Mouse (Mus musculus) left cerebral cortex, postnatal 36 days (tissue): ENCODE data around the gene Cd5. TPM values are rescaled to one million over a fixed set of nuclear protein-coding genes. Genes with fewer than 3 reads are reported as not detected.

ENCODE experiments used
- DNase-seq, 2 experiments: peaks; one replicate each; pipeline ENCODE4 v3.0.0; 2021 to 2022; ENCODE audit warnings: low spot score in 2 of 2, mixed read lengths in 1 of 2
- intact Hi-C: fragments of 180-260 bp; cut with DNase I; formaldehyde crosslinking; loops from one replicate; pipeline ENCODE4 v1.15.1; 2025
- total RNA-seq, 2 experiments: library from RNA; stranded (reverse); gene quantifications; 2 replicates each; pipeline ENCODE4 v1.2.3; 2021

The Cd5 gene
- total RNA-seq, 2 experiments from 2014 or later = not detected

DNA sequence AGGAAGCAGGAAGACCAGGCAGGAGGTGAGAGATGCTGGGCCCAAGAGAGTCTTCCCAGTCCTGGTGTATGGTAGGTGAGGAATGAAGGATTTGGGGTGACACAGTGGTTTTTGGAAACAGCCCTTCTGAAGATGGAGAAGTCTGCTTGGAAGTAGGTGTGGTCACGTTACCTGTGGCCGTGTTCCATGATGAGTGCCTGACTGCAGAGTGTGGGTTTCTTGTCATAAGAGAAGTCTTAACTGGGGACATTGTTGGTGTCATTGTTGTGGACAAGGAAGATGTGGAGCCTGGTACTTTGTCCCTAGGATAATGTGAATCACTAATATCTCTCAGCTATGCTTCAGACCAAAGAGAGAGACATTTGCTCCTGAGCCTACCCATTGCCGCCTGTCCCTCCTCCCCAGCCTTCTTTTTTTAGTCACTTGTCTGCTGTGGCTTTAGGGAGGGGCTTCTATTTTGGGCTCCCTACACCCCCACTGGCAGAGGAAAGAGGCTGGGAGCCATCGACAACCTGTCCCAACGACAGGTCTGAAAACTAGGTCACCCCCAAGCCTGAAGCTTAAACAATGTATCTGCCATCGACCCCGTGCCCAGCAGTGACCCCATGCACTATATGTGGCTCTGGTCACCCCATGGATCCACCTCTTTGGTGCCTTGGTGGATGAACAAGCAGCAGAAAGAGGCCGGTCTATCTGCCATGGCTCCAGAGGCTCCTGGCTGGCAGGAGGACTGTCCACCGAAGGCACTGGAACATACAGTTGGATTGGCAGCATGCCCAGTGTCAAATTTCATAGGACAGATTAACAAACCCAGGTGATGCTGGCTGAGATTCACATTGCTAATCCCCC lies 21.4 kb upstream of the Cd5 start:
- intact Hi-C loops = no loop called here
- DNase-seq = no peak

DNA sequence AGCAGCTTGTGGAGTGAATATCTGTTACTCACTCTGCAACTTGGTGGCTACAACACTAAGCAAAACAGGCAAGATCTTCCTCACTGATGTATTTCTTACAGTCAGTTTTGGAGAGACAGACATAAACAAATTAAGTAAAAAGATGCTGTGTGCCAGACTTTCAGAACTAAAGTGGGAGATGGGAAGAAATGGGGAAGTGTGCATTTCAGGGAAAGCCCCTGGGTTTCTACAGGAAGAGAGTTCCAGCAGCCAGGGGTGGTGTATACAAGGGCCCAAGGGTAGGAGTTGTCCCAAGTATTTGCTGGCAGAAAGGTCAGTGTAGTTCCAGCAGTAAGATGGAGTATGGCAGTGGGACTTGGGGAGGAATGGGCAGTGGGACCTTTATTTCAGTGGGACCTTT lies 20.7 kb upstream of the Cd5 start:
- no peak for DNase-seq
- intact Hi-C loops = no loop called here

DNA sequence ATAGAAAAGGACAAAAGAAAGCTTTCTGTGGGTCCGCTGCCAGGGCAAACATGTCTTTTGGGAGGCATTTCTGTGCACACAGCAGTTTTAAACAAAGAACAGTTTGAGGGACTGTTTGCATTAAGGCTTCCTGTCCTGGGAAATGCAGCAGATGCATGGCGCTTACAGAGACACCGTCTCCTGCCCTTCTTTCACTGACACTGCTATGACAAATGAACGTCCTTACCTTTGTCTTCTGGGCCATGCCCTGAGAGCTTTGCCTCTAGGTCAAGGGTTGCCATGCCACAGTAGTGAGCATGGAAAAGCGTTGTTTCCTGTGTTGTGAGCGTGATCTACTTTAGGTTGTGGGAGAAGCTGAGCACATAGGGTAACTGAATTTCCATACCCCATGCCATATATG lies 19.9 kb upstream of the Cd5 start:
- intact Hi-C loops = no loop called here
- DNase-seq = no peak

DNA sequence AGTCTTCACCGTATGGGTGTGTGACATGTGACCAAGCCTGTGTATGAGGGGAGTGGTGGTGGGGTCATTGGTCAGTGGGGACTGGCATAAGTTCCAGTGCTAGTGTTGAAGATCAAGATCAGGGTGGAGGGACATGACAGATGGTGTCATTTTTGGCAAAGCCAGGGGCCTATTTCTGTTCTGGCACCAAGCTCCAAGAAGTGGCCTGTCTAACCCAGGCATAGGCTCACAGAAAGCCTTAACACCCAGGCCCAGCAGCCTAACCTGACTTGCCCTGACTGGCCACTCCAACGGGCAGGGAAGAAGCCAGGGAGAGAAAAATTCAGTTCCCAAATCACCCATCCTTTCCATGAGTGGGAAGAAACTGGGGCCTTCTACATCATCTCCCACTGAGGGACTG lies 18.7 kb upstream of the Cd5 start:
- DNase-seq = no peak
- intact Hi-C loops = no loop called here

DNA sequence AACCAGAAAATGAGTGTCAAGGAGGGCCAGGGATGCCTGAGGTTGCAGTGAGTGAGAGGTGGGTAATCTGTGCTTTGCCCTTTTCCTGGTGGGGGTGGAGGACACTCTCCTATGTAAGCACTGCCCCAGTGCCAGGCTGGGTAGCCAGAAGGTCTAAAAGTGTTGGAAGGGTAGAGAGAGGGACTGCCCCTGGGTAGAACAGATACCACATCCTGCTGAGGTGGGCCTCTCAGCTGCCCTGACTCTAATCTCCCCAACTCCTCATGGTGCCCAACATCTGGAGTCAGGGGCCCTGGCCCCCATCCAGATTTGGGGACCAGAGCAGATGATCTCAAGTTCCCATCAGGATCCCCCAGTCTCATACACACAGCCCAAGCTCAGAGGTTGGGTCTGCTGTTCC lies 18.3 kb upstream of the Cd5 start:
- intact Hi-C loops = no loop called here
- DNase-seq = no peak

DNA sequence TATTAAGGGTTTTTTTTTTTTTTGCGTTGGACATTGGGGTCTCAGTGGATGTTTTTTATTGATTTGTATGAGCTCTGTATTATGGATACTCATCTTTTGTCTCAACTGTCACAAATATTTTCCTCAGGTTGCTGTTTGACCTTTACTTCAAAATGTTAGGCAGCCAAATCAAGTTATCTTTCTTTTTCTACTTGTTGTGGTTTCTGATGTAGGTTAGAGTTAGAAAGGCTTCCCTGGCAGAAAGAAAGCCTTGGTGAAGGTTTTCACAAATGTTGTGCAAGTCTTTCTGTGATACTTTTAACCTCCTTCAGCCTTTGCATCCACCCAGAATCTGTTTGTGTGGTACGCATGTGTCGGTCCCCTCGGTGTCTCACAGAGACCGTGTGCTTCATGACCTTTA lies 13.8 kb upstream of the Cd5 start:
- intact Hi-C loops = no loop called here
- DNase-seq = no peak

DNA sequence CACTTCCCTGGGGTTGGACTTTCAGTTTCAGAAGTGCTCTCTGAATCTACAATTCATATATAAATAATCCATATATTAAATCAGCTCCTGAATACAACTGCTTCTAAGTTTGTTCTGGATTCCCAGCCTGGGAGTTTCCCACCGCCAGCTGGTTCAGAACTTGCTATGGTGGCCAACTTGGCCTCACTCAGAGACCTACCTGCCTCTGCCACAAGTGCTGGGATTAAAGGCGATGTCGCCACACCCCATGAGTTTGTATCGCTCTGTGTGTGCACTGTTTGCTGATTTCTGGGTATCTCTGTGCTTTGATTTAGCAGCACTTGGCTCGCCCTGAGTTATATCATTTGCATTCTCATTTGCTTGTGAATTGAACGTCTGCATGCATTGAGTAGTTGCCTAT lies 13.3 kb upstream of the Cd5 start:
- no peak for DNase-seq
- intact Hi-C loops = no loop called here

DNA sequence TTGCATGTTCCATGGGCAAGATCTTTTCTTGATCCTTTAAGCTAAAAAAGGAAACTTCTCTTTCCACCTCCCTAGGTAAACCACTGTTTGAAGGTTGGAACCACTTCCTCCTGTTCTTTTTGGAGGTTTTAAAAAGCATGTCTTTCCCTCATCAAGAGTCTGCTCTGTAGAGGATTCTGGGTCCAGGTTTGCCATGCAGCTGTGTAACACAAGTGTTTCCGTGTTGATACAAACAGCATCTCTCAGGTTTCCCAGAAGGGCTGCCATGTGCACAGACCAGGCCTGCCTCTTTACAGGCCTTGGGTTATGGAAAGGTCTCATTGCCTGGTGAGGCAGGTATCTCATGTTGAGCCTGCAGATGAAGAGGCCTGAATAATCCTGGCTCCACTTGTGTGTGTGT lies 12.8 kb upstream of the Cd5 start:
- intact Hi-C loops = no loop called here
- no peak for DNase-seq

DNA sequence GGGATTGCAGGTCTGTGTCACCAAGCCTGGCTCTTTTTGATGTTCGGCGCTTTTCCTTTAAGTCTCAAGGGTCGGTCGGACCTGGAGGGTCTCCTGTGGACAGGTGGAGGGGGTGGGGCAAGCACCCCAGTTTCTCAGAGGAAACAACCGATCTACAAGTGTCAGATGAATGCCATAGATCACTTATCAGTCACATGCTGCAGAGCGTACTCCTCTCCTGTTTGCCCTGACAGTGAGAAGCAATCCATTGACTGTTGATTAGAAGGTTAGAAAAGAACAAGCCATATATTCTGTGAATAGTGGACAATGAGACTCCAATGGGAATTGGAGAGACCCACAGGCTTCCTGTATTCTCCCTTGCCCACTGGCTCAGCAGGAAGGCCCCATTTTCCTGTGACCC lies 11.4 kb upstream of the Cd5 start:
- intact Hi-C loops = no loop called here
- no peak for DNase-seq

DNA sequence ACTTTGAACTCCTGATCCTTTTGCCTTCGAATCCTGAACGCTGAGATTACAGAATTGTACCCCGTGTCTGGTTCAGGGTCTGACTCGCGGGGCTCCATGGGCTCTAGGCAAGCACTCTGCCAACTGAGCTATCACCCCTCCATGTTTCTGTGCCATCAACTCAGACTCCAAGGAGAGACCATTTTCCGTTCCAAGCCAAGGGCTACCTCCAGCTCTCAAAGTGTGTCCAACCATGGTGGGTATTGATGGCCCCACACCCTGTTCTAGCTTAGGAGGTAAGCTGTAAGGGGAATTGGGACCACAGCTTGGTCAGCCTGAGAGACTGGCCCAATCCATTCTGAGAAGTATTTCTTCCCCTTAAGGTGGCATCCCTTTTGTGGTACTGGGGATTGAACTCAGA lies 10.5 kb upstream of the Cd5 start:
- DNase-seq = no peak
- intact Hi-C loops = no loop called here

DNA sequence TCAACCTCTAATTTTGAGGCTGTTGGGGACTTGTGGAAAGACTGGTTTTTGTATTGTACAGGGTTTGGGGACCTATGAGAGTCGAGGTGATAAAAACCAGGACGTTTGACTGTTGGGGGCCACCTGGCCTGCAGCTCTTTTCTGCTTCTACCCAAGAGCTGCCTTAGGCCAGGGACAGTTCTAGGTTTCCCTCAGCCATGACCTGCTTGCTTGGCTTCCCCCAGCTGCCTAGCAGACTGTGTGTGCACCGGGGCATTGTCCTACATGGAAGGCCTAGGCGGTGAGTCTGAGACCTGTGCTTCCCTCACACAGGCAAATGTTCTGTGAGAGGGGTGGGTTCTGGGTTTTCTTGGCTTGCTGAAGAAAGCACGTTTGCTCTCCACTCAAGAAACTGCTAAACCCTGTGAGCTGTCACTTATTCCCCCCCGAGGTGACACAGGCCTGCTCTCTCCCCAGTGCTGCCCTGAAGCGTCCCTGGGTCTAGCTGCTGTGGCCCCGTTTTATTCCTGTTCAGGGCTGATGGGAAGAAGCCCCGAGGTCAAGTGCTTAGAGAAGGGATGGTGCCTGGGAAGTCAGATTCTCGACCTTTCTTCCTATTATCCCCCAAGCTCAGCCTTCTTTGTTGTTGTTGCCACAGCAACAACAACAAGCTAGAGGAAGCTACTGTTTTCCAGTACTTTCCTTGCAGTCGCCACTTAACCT lies 9.8 kb upstream of the Cd5 start:
- no peak for DNase-seq
- intact Hi-C loops = no loop called here

DNA sequence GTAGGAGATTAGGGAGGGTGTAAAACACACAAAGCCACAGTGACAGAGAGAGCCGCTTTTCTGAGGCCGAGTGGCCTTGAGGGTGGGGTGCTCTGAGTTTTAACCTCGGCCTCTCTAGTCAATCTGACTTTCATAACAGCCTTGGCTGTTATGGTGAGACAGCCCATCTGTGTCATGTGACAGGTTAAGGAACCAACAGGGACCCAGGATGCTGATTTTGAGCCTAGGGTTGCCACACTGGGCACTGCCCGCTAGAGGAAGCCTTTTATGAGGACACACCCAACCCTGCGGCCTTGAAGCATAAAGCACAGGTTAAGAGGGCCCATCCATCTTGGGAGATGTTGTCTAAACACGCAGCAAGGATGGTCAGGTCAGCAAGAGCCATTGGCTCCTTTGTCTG lies 8.9 kb upstream of the Cd5 start:
- intact Hi-C loops = no loop called here
- no peak for DNase-seq

DNA sequence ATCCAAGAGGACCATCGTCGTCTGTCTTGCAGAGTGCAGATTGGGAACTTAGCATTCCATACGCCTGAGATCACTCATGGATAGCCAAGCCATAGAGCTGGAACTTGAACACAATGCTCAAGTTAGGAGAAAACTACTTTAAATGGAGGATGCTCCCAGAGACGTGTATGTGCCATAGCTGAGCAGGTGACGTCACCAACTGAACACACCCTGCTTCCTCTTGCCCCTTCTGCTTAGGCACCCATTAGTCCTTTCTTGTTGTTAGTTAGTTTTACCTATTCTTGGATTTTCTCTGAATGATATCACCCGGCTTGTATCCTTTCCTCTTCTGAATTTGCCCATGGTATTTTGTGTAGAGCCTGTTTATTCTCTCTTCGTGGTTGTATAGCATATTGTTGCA lies 8.4 kb upstream of the Cd5 start:
- intact Hi-C loops = no loop called here
- no peak for DNase-seq

DNA sequence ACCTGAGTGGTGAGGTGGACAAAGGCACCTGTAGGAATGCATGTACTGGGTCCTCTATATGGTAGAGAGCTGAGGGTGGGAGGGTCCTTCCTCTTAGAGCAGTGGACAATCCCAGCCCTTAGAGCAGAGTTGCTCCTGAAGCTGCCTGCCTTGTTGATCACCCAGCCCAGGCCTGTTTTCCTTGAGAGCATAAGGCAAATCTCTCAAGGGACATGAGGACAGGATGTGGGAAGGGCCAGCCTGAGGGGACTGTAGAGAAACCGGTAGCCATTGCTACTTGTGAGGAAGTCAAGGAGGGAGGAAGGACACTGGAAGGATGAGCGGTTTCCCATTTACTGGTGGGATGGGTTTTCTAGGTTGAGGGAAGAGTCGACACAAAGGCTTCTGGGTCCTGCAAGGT lies 3.8 kb upstream of the Cd5 start:
- DNase-seq = no peak
- intact Hi-C loops = no loop called here

DNA sequence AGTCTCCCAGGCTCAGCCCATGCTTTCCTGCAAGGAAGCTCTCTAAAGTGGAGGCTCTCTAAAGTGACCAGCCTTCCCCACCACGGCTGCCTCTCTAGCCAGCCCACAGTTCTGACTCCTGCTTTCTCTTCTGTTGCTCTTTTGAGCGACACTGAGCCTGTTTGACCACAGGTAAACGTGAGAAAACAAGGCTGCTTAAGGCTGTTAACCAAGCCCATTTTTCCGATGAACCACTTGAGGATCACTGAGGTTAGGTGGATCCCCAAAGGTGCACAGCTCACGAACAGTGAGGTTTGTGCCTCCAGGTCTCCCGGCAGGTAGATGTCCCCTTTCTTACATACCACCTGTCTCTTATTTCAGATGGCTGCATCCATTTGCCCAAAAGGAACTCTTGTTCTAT lies 3.3 kb upstream of the Cd5 start:
- intact Hi-C loops = no loop called here

DNA sequence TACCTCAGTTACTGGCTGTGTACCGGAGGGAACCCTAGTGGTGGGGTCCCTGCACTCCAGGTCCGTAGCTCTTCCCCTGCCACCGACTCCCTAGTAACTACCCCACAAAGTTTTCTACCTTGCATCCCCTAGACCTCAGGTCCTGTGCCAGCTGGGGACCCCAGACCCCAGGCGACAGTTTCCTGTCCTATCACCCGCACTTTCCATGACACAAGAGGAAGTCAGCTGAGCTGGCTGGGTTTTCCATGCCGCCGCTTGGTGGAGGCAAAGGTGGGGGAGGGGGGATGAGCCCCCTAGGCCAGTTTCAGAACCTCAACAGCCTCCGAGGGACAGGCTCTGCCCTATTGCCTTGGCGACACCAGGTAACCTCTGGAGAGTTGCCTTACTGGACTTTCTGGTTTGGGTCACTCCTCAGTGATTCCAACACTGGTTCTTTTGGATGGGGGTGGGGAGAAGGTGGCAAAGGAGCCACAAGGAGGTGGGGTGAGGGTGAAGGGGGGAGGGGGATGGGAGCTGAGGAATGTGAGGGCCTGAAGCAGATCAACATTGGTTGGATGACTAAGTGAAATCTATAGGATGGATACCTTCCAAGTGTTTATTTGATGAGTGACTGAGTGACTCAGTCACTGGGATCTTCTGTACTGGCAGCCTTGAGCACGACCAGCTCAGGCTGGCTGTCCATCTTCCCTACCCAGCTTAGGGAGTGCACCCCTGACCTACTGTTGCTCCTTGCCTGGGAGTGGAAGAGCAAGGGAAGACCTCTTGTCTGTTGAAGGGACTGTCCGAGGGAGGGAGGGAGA lies 2.0 kb upstream of the Cd5 start:
- intact Hi-C loops = no loop called here
- no peak for DNase-seq

More for the DNA sequence above, 3.3 kb upstream of the Cd5 start:
- no peak for DNase-seq

DNA sequence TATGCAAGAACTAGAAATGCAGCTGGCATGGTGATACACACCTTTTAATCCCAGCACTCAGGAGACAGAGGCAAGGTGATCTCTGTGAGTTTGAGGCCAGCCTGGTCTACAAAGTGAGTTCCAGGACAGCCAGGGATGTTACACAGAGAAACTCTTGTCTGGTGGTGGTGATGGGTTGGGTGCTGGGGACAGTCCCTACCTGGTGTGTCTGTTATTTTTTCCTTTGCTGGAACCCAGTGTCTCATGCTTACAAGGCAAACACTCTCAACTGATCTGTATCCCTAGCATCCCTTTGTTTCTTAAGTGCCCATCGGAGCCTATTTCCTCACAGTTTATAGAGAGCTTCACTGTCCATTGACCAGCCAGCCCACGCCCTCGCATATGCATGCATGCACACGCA lies 1.1 kb upstream of the Cd5 start:
- intact Hi-C loops = no loop called here
- no peak for DNase-seq

DNA sequence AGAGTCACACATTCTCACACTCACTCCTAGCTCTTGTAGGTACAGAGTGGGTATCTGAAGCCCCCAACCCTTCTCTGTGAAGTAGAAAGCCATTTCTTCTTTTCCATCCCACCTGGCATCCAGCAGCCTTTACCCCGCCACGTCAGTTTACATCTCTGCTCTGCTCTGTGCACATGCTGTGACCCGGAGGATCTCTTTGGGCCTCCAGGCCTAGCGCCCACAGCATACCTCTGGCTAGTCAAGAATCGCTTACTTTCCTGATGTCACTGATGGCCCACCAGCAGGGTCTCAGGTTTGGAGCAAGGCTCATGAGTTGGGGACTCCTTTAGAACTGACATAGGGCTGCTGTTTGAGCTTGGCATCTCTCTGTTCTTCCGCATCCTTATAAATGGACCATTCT lies 764 bp downstream of the Cd5 start:
- DNase-seq = no peak
- intact Hi-C loops = no loop called here

DNA sequence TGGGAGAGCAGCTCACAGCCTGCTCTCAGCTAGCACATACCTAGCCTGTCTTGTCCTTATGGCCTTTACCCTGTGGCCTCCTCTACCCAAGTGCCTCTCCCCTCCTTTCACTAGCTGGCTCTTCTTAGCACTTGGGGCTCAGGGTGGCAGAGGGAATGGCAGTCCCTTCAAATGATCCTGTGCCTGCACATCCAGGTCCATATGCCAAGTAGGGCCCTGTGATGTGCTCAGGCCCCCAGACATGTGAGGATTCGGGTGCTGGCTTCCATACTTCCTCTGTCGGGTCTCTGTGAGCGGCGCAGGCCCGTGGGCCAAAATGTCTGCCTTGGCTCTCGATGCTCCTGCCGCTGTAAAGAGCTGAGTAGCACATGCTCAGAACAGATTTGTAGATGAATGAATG lies 2.9 kb downstream of the Cd5 start:
- intact Hi-C loops = no loop called here
- DNase-seq = no peak

DNA sequence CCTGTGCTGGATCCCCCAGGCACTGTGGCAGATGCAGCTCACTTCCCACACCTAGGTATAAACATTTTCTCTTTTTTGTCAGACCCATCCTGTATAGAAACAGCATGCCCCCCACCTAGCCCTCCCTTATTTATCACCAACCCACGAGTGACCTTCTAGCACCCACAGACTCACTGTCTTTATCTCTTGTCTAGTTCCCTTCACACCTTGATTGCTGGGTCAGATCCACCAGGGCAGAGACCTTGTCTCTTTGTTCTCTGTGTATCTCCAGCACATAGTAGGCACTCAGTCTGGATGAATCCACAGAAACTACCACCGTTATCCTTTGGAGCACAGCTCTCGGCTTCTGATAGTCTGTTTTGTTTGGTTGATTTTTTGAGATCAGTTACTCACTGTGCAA lies 3.7 kb downstream of the Cd5 start:
- intact Hi-C loops = no loop called here
- DNase-seq = no peak

DNA sequence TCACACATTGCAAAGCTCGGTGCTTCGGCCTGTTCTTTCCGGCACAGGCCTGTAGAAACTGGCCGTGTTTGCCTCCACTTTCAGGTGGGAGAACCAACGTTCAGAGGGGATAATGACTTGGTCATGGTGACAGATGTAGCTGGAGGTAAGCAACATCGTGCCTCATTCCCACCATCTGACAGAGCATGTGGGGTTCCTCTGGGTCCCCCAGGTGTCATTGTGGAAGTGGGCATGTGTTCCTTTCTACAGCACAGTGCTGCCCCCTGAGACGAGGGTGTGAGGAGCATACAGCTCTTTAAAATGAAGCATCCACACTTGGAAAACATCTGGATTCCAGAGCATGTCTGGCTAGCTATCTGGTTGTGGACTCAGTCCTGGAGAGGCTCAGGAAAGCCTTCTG lies 4.2 kb downstream of the Cd5 start:
- intact Hi-C loops = no loop called here
- no peak for DNase-seq
